Mouse (Mus musculus) monocyte, adult 2 months (primary cell): ENCODE measurements around the gene Cdon.

Source experiments
- DNase-seq, 2 experiments: peaks; one replicate each; pipeline ENCODE4 v3.0.0; 2022; ENCODE audit warnings: low spot score in 2 of 2, low read depth in 1 of 2

Cdon gene

GRCm38 (mm10) chr9:35539001-35539750 lies 118.2 kb downstream of the Cdon start:
- no peak for DNase-seq

GRCm38 (mm10) chr9:35541024-35541423 lies 120.1 kb downstream of the Cdon start:
- no peak for DNase-seq

GRCm38 (mm10) chr9:35541488-35541887 lies 120.6 kb downstream of the Cdon start:
- DNase-seq, result peak in 1 of 2 experiments; percentile 49

- no peak for DNase-seq
Measured at GRCm38 (mm10) chr9:35541941-35542340, 121.0 kb downstream of the Cdon start.

- no peak for DNase-seq
Measured at GRCm38 (mm10) chr9:35543099-35543860, 122.4 kb downstream of the Cdon start.

GRCm38 (mm10) chr9:35544666-35545065 lies 123.7 kb downstream of the Cdon start:
- DNase-seq, result no peak

GRCm38 (mm10) chr9:35545704-35546103 lies 124.8 kb downstream of the Cdon start:
- no peak for DNase-seq

GRCm38 (mm10) chr9:35546745-35547144 lies 125.8 kb downstream of the Cdon start:
- no peak for DNase-seq

GRCm38 (mm10) chr9:35548455-35548854 lies 127.5 kb downstream of the Cdon start:
- DNase-seq, result no peak

GRCm38 (mm10) chr9:35556494-35557102 lies 135.7 kb downstream of the Cdon start:
- no peak for DNase-seq
